Mouse (Mus musculus) urinary bladder, adult 2 months (tissue): ENCODE results near the gene Lsamp. TPM values are rescaled to one million over a fixed set of nuclear protein-coding genes. Genes with fewer than 3 reads are reported as not detected.

ENCODE experiments used
- DNase-seq: peaks from one replicate; pipeline ENCODE4 v3.0.0; 2022; ENCODE audit warnings: low spot score
- polyA plus RNA-seq: library from polyadenylated mRNA; depleted of rRNA; stranded (reverse); fragments of >200 nt; gene quantifications from 2 replicates; pipeline ENCODE4 v1.2.3, GENCODE M21; 2012

The Lsamp gene
- polyA plus RNA-seq, 1 experiment: 4.7 TPM

GRCm38 (mm10) chr16:42059927-42060326 lies 2075.8 kb downstream of the Lsamp start:
- no peak for DNase-seq

- DNase-seq: no peak
Measured at GRCm38 (mm10) chr16:42074325-42074724, 2090.2 kb downstream of the Lsamp start.

- no peak for DNase-seq
Measured at GRCm38 (mm10) chr16:42079573-42079972, 2095.4 kb downstream of the Lsamp start.

GRCm38 (mm10) chr16:42081611-42082010 lies 2097.4 kb downstream of the Lsamp start:
- no peak for DNase-seq

GRCm38 (mm10) chr16:42097510-42097909 lies 2113.3 kb downstream of the Lsamp start:
- no peak for DNase-seq

- DNase-seq: no peak
Measured at GRCm38 (mm10) chr16:42102186-42102585, 2118.0 kb downstream of the Lsamp start.

GRCm38 (mm10) chr16:42102635-42103034 lies 2118.5 kb downstream of the Lsamp start:
- no peak for DNase-seq

- DNase-seq: no peak
Measured at GRCm38 (mm10) chr16:42112251-42112650, 2128.1 kb downstream of the Lsamp start.

- DNase-seq: no peak
Measured at GRCm38 (mm10) chr16:42113246-42113645, 2129.1 kb downstream of the Lsamp start.

GRCm38 (mm10) chr16:42121788-42122187 lies 2137.6 kb downstream of the Lsamp start:
- no peak for DNase-seq

- DNase-seq: no peak
Measured at GRCm38 (mm10) chr16:42123826-42124225, 2139.7 kb downstream of the Lsamp start.

GRCm38 (mm10) chr16:42126061-42126460 lies 2141.9 kb downstream of the Lsamp start:
- no peak for DNase-seq

GRCm38 (mm10) chr16:42147164-42147563 lies 2163.0 kb downstream of the Lsamp start:
- no peak for DNase-seq

GRCm38 (mm10) chr16:42149216-42149942 lies 2165.2 kb downstream of the Lsamp start:
- DNase-seq: no peak

- no peak for DNase-seq
Measured at GRCm38 (mm10) chr16:42152640-42153039, 2168.5 kb downstream of the Lsamp start.

- no peak for DNase-seq
Measured at GRCm38 (mm10) chr16:42157816-42158215, 2173.7 kb downstream of the Lsamp start.

- DNase-seq: no peak
Measured at GRCm38 (mm10) chr16:42164941-42165340, 2180.8 kb downstream of the Lsamp start.

GRCm38 (mm10) chr16:42168292-42168691 lies 2184.1 kb downstream of the Lsamp start:
- no peak for DNase-seq

GRCm38 (mm10) chr16:42169447-42170140 lies 2185.4 kb downstream of the Lsamp start:
- DNase-seq: peak; percentile 28

GRCm38 (mm10) chr16:42172476-42172875 lies 2188.3 kb downstream of the Lsamp start:
- peak; percentile 29 for DNase-seq

- no peak for DNase-seq
Measured at GRCm38 (mm10) chr16:42178866-42179265, 2194.7 kb downstream of the Lsamp start.

GRCm38 (mm10) chr16:42180025-42180424 lies 2195.9 kb downstream of the Lsamp start:
- no peak for DNase-seq

GRCm38 (mm10) chr16:42180473-42180872 lies 2196.3 kb downstream of the Lsamp start:
- no peak for DNase-seq
